Mouse (Mus musculus) MEL (cell line): ENCODE results near the gene Adgrg6. TPM values are rescaled to one million over a fixed set of nuclear protein-coding genes. Genes with fewer than 3 reads are reported as not detected.

Experiments
- DNase-seq: peaks from one replicate; pipeline ENCODE4 v3.0.0; 2011; ENCODE audit warnings: low read depth, low spot score
- H3K27ac ChIP-seq: 2 replicates; pipeline ENCODE4 v1.5.1; 2012; ENCODE audit warnings: low read depth, mild to moderate bottlenecking, control low read depth, low read length, moderate library complexity; ENCODE audit not compliant: control insufficient read depth
- H3K27me3 ChIP-seq, 2 experiments: fragments of 150-350 bp in 1 of 2; sonication (generic) in 1 of 2; 2 replicates each; pipeline ENCODE4 v1.6.1; 2012; ENCODE audit warnings: low read length in 2 of 2, mild to moderate bottlenecking in 2 of 2, improper control_type of control experiment in 1 of 2, moderate library complexity in 1 of 2; ENCODE audit not compliant: insufficient read depth in 2 of 2, control insufficient read depth in 1 of 2
- H3K36me3 ChIP-seq, 2 experiments: 2 replicates each; pipeline ENCODE4 v1.6.1; 2012 to 2014; ENCODE audit warnings: low read length in 2 of 2, improper control_type of control experiment in 1 of 2, inconsistent platforms in 1 of 2, mild to moderate bottlenecking in 1 of 2; ENCODE audit not compliant: insufficient read depth in 2 of 2, control insufficient read depth in 1 of 2
- H3K4me1 ChIP-seq, 2 experiments: fragments of 150-350 bp in 1 of 2; sonication (generic) in 1 of 2; 2 replicates each; pipeline ENCODE4 v1.6.1; 2012; ENCODE audit warnings: low read length in 2 of 2, improper control_type of control experiment in 1 of 2, mild to moderate bottlenecking in 1 of 2; ENCODE audit not compliant: insufficient read depth in 2 of 2, control insufficient read depth in 1 of 2
- H3K4me3 ChIP-seq, 2 experiments: fragments of 150-350 bp in 1 of 2; sonication (generic) in 1 of 2; 2 replicates each; pipeline ENCODE4 v1.5.1; 2012; ENCODE audit warnings: low read depth in 2 of 2, low read length in 2 of 2, mild to moderate bottlenecking in 2 of 2, moderate library complexity in 2 of 2, control low read depth in 1 of 2, improper control_type of control experiment in 1 of 2; ENCODE audit not compliant: control insufficient read depth in 1 of 2, insufficient read depth in 1 of 2
- H3K79me2 ChIP-seq: 2 replicates; pipeline ENCODE4 v1.6.1; 2012; ENCODE audit warnings: mild to moderate bottlenecking, low read length, moderate library complexity; ENCODE audit not compliant: control insufficient read depth, poor library complexity, insufficient read depth
- H3K9ac ChIP-seq: 2 replicates; pipeline ENCODE4 v1.6.1; 2012; ENCODE audit warnings: low read depth, mild to moderate bottlenecking, control low read depth, low read length, moderate library complexity; ENCODE audit not compliant: control insufficient read depth, poor library complexity, severe bottlenecking
- H3K9me3 ChIP-seq: fragments of 150-350 bp; sonication (generic); replicated peaks from 2 replicates; pipeline ENCODE4 v1.6.1; 2012; ENCODE audit warnings: mild to moderate bottlenecking, low read length, improper control_type of control experiment, moderate library complexity; ENCODE audit not compliant: insufficient read depth
- BHLHE40 ChIP-seq: IDR thresholded peaks from 2 replicates; pipeline ENCODE4 v1.6.1; 2012; ENCODE audit warnings: low read depth, mild to moderate bottlenecking, inconsistent platforms, low read length, improper control_type of control experiment, borderline replicate concordance
- CHD1 ChIP-seq: IDR thresholded peaks from 2 replicates; pipeline ENCODE4 v1.6.1; 2012; ENCODE audit warnings: low read depth, mild to moderate bottlenecking, inconsistent platforms, low read length, improper control_type of control experiment
- CTCF ChIP-seq, 3 experiments: IDR thresholded peaks in 2 of 3; conservative IDR thresholded peaks in 1 of 3; 2 replicates each; pipeline ENCODE4 v1.5.1; 2011 to 2012; ENCODE audit warnings: low read length in 3 of 3, low read depth in 2 of 3, mild to moderate bottlenecking in 2 of 3, improper control_type of control experiment in 1 of 3, inconsistent platforms in 1 of 3, mixed read lengths in 1 of 3, moderate library complexity in 1 of 3; ENCODE audit not compliant: control insufficient read depth in 1 of 3, insufficient read depth in 1 of 3, poor library complexity in 1 of 3, severe bottlenecking in 1 of 3
- E2F4 ChIP-seq: IDR thresholded peaks from 2 replicates; pipeline ENCODE4 v1.6.1; 2011; ENCODE audit warnings: low read depth, low read length, improper control_type of control experiment, borderline replicate concordance
- ETS1 ChIP-seq: IDR thresholded peaks from 2 replicates; pipeline ENCODE4 v1.6.1; 2012; ENCODE audit warnings: low read depth, mild to moderate bottlenecking, inconsistent platforms, low read length, improper control_type of control experiment, moderate library complexity
- GABPA ChIP-seq: IDR thresholded peaks from 2 replicates; pipeline ENCODE4 v1.6.1; 2012; ENCODE audit warnings: low read depth, mild to moderate bottlenecking, inconsistent platforms, low read length, improper control_type of control experiment, moderate library complexity
- GATA1 ChIP-seq: IDR thresholded peaks from 2 replicates; pipeline ENCODE4 v1.6.1; 2011; ENCODE audit warnings: low read depth, low read length, improper control_type of control experiment
- HCFC1 ChIP-seq: IDR thresholded peaks from 2 replicates; pipeline ENCODE4 v1.6.1; 2012; ENCODE audit warnings: low read depth, mild to moderate bottlenecking, inconsistent platforms, low read length, improper control_type of control experiment, moderate library complexity
- MAFK ChIP-seq: IDR thresholded peaks from 2 replicates; pipeline ENCODE4 v1.6.1; 2011; ENCODE audit warnings: low read depth, mild to moderate bottlenecking, low read length, improper control_type of control experiment, borderline replicate concordance
- MXI1 ChIP-seq: IDR thresholded peaks from 2 replicates; pipeline ENCODE4 v1.6.1; 2011; ENCODE audit warnings: mild to moderate bottlenecking, low read depth, low read length, improper control_type of control experiment
- NELFE ChIP-seq: IDR thresholded peaks from 2 replicates; pipeline ENCODE4 v1.6.1; 2011; ENCODE audit warnings: low read depth, low read length, improper control_type of control experiment
- NRF1 ChIP-seq: IDR thresholded peaks from 2 replicates; pipeline ENCODE4 v1.6.1; 2014; ENCODE audit warnings: low read depth, mild to moderate bottlenecking, inconsistent platforms, low read length, improper control_type of control experiment, moderate library complexity; ENCODE audit not compliant: poor library complexity, insufficient read depth, severe bottlenecking
- POLR2A ChIP-seq, 2 experiments: IDR thresholded peaks; 2 replicates each; pipeline ENCODE4 v1.6.1; 2011 to 2012; ENCODE audit warnings: low read length in 2 of 2, mild to moderate bottlenecking in 2 of 2, control low read depth in 1 of 2, improper control_type of control experiment in 1 of 2, low read depth in 1 of 2, moderate library complexity in 1 of 2; ENCODE audit not compliant: control insufficient read depth in 1 of 2, insufficient read depth in 1 of 2, poor library complexity in 1 of 2
- POLR2AphosphoS2 ChIP-seq: IDR thresholded peaks from 2 replicates; pipeline ENCODE4 v1.6.1; 2011; ENCODE audit warnings: low read length, improper control_type of control experiment
- POLR2AphosphoS5 ChIP-seq: IDR thresholded peaks from 2 replicates; pipeline ENCODE4 v1.6.1; 2012; ENCODE audit warnings: low read depth, borderline replicate concordance, mild to moderate bottlenecking, inconsistent platforms, low read length, moderate library complexity, mixed read lengths
- RAD21 ChIP-seq: IDR thresholded peaks from 2 replicates; pipeline ENCODE4 v1.6.1; 2011; ENCODE audit warnings: mild to moderate bottlenecking, low read depth, low read length, improper control_type of control experiment
- RCOR1 ChIP-seq: IDR thresholded peaks from 2 replicates; pipeline ENCODE4 v1.6.1; 2012; ENCODE audit warnings: low read depth, mild to moderate bottlenecking, inconsistent platforms, low read length, improper control_type of control experiment
- SMC3 ChIP-seq: IDR thresholded peaks from 2 replicates; pipeline ENCODE4 v1.6.1; 2011; ENCODE audit warnings: low read depth, low read length, improper control_type of control experiment
- TCF12 ChIP-seq: IDR thresholded peaks from 2 replicates; pipeline ENCODE4 v1.6.1; 2014; ENCODE audit warnings: low read depth, mild to moderate bottlenecking, inconsistent platforms, low read length, improper control_type of control experiment, moderate library complexity
- UBTF ChIP-seq: IDR thresholded peaks from 2 replicates; pipeline ENCODE4 v1.6.1; 2012; ENCODE audit warnings: low read depth, mild to moderate bottlenecking, inconsistent platforms, low read length, improper control_type of control experiment, moderate library complexity, borderline replicate concordance; ENCODE audit not compliant: insufficient read depth
- USF2 ChIP-seq, 2 experiments: IDR thresholded peaks; 2 replicates each; pipeline ENCODE4 v1.6.1; 2011 to 2012; ENCODE audit warnings: improper control_type of control experiment in 2 of 2, low read length in 2 of 2, borderline replicate concordance in 1 of 2, inconsistent platforms in 1 of 2, low read depth in 1 of 2, mild to moderate bottlenecking in 1 of 2; ENCODE audit not compliant: insufficient read depth in 1 of 2
- ZMIZ1 ChIP-seq: IDR thresholded peaks from 2 replicates; pipeline ENCODE4 v1.6.1; 2012; ENCODE audit warnings: low read depth, mild to moderate bottlenecking, inconsistent platforms, low read length, improper control_type of control experiment, moderate library complexity
- polyA plus RNA-seq, 2 experiments: library from polyadenylated mRNA; stranded (reverse) in 1 of 2; unstranded in 1 of 2; fragments of >175 nt in 1 of 2; fragments of >200 nt in 1 of 2; gene quantifications; 2 replicates each; pipeline versions ENCODE4 v1.2.1 to v1.2.4; 2012; ENCODE audit warnings: low replicate concordance in 2 of 2, low read depth in 1 of 2; ENCODE audit not compliant: insufficient read length in 2 of 2, insufficient read depth in 1 of 2, missing spikeins in 1 of 2
- total RNA-seq: library from RNA; depleted of rRNA; stranded (reverse); fragments of 300-350 nt; gene quantifications from 2 replicates; pipeline ENCODE4 v1.2.3, GENCODE M21; 2012

Gene Adgrg6
- total and polyA plus RNA-seq, 3 experiments = not detected

DNA sequence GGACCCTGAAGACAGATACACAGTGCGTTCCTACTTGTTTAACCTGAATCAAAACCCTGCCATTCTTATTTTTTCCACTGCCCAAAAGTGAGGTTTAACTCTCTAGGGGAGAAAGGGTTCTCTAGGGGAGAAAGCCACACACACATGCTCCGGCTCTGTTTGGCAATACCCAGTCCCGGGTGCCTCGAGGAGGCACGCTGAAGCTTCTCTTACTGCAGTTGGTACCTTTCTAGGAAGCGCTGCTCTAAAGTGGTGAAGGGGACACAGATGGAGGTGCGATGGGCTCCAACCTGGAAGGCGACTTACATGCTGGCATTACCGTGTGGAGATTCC is 885 bp downstream of the Adgrg6 start:
- Histone ChIP-seq H3K79me2 (no peaks in the 10 kb centered on the region), H3K9ac (no peak overlapping the region), H3K27ac (no peak overlapping the region), H3K27me3 (no peaks in the 10 kb centered on the region)
- TF ChIP-seq CTCF (IDR thresholded peaks at IDR 0.05 in 2 of 3, conservative IDR thresholded peaks at IDR 0.05 in 1 of 3; ENCODE audit: control insufficient read depth in 1 of 3, insufficient read depth in 1 of 3, low read depth in 2 of 3, low read length in 3 of 3, poor library complexity in 1 of 3, severe bottlenecking in 1 of 3) (no peak), GATA1 (no peak), POLR2A (IDR thresholded peaks at IDR 0.05; ENCODE audit: control insufficient read depth in 1 of 2, insufficient read depth in 1 of 2, low read depth in 1 of 2, low read length in 2 of 2, poor library complexity in 1 of 2) (no peak), MAFK (no peak), TCF12 (no peak), BHLHE40 (no peak), ZMIZ1 (no peak), E2F4 (no peak), SMC3 (no peak), RCOR1 (no peak), MXI1 (no peak), RAD21 (no peak), USF2 (IDR thresholded peaks at IDR 0.05; ENCODE audit: borderline replicate concordance in 1 of 2, insufficient read depth in 1 of 2, low read depth in 1 of 2, low read length in 2 of 2) (no peak)
- TF ChIP-seq, all 39 proteins: peak for 0
- Histone ChIP-seq H3K36me3 (no peaks in the 10 kb centered on the region), H3K4me3 (no peak overlapping the region), H3K9me3 (no peaks in the 10 kb centered on the region), H3K4me1 (no peaks in the 10 kb centered on the region)
- no peak for DNase-seq

- H3K79me2 ChIP-seq = no peaks in the 10 kb centered on the region
- no peaks in the 10 kb centered on the region for H3K4me1 ChIP-seq
- no peak for DNase-seq
- H3K27ac ChIP-seq = no peak overlapping the region
- no peaks in the 10 kb centered on the region for H3K27me3 ChIP-seq
- TF ChIP-seq NELFE (no peak), UBTF (no peak), POLR2AphosphoS5 (no peak), USF2 (IDR thresholded peaks at IDR 0.05; ENCODE audit: borderline replicate concordance in 1 of 2, insufficient read depth in 1 of 2, low read depth in 1 of 2, low read length in 2 of 2) (no peak), NRF1 (no peak), ETS1 (no peak), HCFC1 (no peak), CTCF (IDR thresholded peaks at IDR 0.05 in 2 of 3, conservative IDR thresholded peaks at IDR 0.05 in 1 of 3; ENCODE audit: control insufficient read depth in 1 of 3, insufficient read depth in 1 of 3, low read depth in 2 of 3, low read length in 3 of 3, poor library complexity in 1 of 3, severe bottlenecking in 1 of 3) (no peak), GABPA (no peak), POLR2AphosphoS2 (no peak), CHD1 (no peak)
- H3K9ac ChIP-seq = no peak overlapping the region
- H3K36me3 ChIP-seq = no peaks in the 10 kb centered on the region
- H3K4me3 ChIP-seq = no peak overlapping the region
- H3K9me3 ChIP-seq = no peaks in the 10 kb centered on the region
These were observed 1.9 kb downstream of the Adgrg6 start for GRCm38 (mm10) chr10:14543511-14544067.
